Mouse (Mus musculus) spleen, adult 2 months (tissue): ENCODE data around the gene Eif3m. TPM values are rescaled to one million over a fixed set of nuclear protein-coding genes. Genes with fewer than 3 reads are reported as not detected.

Experiments
- DNase-seq, 2 experiments: peaks; one replicate each; pipeline versions ENCODE4 v3.0.0 to v3.0.0-alpha.2; 2012 to 2021; ENCODE audit warnings: low spot score in 2 of 2, low read depth in 1 of 2
- H3K27ac ChIP-seq: fragments of 200-500 bp; 2 replicates; pipeline ENCODE4 v1.5.1; 2012; ENCODE audit warnings: low read length, inconsistent platforms; ENCODE audit not compliant: insufficient read depth
- H3K27me3 ChIP-seq: fragments of 200-500 bp; 2 replicates; pipeline ENCODE4 v1.6.1; 2012; ENCODE audit warnings: mild to moderate bottlenecking, moderate library complexity, low read length, inconsistent platforms; ENCODE audit not compliant: control insufficient read depth, insufficient read depth
- H3K36me3 ChIP-seq: fragments of 200-500 bp; 2 replicates; pipeline ENCODE4 v1.6.1; 2012; ENCODE audit warnings: mild to moderate bottlenecking, low read length, inconsistent platforms; ENCODE audit not compliant: control insufficient read depth, insufficient read depth
- H3K4me1 ChIP-seq: fragments of 200-500 bp; 2 replicates; pipeline ENCODE4 v1.6.1; 2011; ENCODE audit warnings: inconsistent platforms; ENCODE audit not compliant: control insufficient read depth, insufficient read depth, insufficient read length
- H3K4me3 ChIP-seq: fragments of 200-500 bp; 2 replicates; pipeline ENCODE4 v1.5.1; 2011; ENCODE audit warnings: mild to moderate bottlenecking, inconsistent platforms; ENCODE audit not compliant: insufficient read depth, insufficient read length; ENCODE audit errors: extremely low read depth
- CTCF ChIP-seq: fragments of 200-500 bp; IDR thresholded peaks from 2 replicates; pipeline ENCODE4 v1.5.1; 2011; ENCODE audit warnings: mild to moderate bottlenecking, inconsistent platforms; ENCODE audit not compliant: insufficient read depth, insufficient read length, insufficient replicate concordance; ENCODE audit errors: extremely low read depth
- POLR2A ChIP-seq: fragments of 200-500 bp; IDR thresholded peaks from 2 replicates; pipeline ENCODE4 v1.6.1; 2011; ENCODE audit warnings: low read depth, low read length, inconsistent platforms
- WGBS: fragments of 180-500 bp; shearing (Covaris S2); methylation state at CpG from one replicate; pipeline ENCODE4 v1.1.7; 2018; 5-methylcytosine and 5-hydroxymethylcytosine counted together
- polyA plus RNA-seq: library from polyadenylated mRNA; depleted of rRNA; stranded (reverse); fragments of >200 nt; gene quantifications from 2 replicates; pipeline ENCODE4 v1.2.3, GENCODE M21; 2012; rRNA removed

The Eif3m gene
- polyA plus RNA-seq: 14.9 and 17.2 TPM in 2 replicates

- TF ChIP-seq CTCF (no peak), POLR2A (peak; percentile 44)
- under 1% methylated on average over 25 of the region's 25 CpGs for WGBS
- DNase-seq: peak; percentile 82 to 94
- Histone ChIP-seq H3K36me3 (peaks cover 12% of the 10 kb centered on the region), H3K27ac (peak within 1 kb of the TSS; percentile 80), H3K4me1 (peaks cover 2% of the 10 kb centered on the region), H3K4me3 (peak within 1 kb of the TSS; percentile 91), H3K27me3 (no peaks in the 10 kb centered on the region)
These were observed at the start of gene Eif3m for GRCm38 (mm10) chr2:105016967-105017287. TSS of gene Eif3m (minus strand) at chr2:105017080.

DNA sequence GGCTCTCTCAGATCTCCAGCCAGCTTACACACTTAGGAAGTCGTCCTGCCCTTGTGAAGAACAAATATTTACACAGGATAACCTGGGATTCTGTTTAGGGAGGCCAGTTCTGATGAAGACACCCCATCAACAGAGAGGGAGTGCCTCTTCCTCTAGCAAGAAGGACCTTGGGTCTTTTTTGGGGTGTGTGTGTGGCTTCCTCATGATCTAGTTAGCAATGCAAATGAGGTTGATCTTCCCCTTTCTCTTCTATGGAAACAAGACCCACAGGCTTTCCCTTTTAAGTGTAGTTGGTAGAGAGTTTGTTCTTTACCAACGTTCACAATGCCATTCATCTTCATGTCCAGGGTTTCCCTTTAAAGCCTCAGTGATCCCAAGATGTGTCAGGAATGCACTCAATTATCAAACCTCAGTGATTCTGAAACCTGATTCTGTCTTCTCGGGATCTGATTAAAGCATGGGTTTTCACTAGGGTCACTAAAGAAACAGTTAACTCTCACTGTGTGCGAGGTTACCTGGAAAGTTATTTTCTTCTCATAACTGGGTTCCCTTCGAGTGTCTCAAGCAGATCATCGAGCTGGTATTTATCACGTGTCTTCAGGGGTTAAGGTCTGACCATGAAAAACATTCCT lies 46.0 kb upstream of the Eif3m start:
- WGBS: 65% methylated on average over 7 of the region's 7 CpGs
- H3K27ac ChIP-seq: peak overlapping the region; percentile 6; the same call in 1 of the 2 replicates

GRCm38 (mm10) chr2:105058577-105059116 lies 41.8 kb upstream of the Eif3m start:
- TF ChIP-seq POLR2A (no peak), CTCF (no peak)
- Histone ChIP-seq H3K4me1 (no peaks in the 10 kb centered on the region; the same call in 1 of the 2 replicates), H3K27ac (no peak overlapping the region), H3K27me3 (no peaks in the 10 kb centered on the region), H3K4me3 (no peak overlapping the region), H3K36me3 (no peaks in the 10 kb centered on the region)
- 83% methylated on average over 7 of the region's 7 CpGs for WGBS
- no peak for DNase-seq

More for the DNA sequence above, 46.0 kb upstream of the Eif3m start:
- Histone ChIP-seq H3K36me3 (no peaks in the 10 kb centered on the region), H3K4me3 (no peak overlapping the region), H3K4me1 (no peaks in the 10 kb centered on the region; the same call in 1 of the 2 replicates), H3K27me3 (no peaks in the 10 kb centered on the region)
- TF ChIP-seq CTCF (no peak), POLR2A (no peak)
- DNase-seq: peak in 1 of 2 experiments; percentile 12

DNA sequence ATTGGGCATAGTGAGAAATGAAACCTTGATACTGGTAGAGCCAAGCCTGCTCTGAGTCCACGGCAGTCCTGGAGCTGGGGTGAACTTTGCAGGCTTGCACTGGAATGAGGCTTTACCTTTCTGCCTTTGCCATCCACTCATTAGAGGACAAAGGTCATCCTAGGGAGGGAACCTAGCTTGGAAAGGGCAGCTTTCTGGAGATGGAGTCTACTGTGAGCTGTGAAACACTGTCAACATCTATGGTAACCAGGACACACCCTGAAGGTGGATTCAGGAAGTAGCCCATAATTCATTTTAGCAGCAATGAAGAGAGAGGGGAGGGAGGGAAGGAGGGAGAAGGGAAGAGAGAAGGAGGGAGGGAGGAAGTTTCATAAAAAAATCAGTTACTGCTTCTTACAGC lies 38.6 kb upstream of the Eif3m start:
- 75% methylated on average over 1 of the region's 1 CpGs for WGBS
- no peaks in the 10 kb centered on the region; the same call in 1 of the 2 replicates for H3K27me3 ChIP-seq
- H3K4me1 ChIP-seq: no peaks in the 10 kb centered on the region
- no peak overlapping the region for H3K4me3 ChIP-seq
- no peak for DNase-seq
- TF ChIP-seq POLR2A: no peak
- no peak for TF ChIP-seq CTCF
- no peaks in the 10 kb centered on the region for H3K36me3 ChIP-seq
- no peak overlapping the region for H3K27ac ChIP-seq

DNA sequence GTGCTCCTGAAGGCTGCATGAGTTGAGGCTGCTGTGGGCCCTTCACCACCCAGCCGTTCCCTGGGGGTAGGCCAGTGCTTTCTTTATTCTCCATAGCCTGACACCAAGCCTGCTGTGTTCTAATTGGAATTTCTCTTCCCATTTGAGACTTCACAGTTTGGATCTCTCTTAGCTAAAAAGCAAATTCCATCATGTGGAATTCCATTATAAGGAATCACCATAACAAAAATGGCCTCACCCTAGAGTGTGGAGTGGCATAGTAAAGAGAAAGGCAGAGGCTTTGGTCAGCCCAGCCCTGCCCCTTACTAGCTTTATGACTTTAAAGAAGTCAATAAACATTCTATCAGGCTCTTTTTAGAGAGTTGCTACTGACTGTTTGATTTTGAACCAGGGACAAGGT lies 31.4 kb upstream of the Eif3m start:
- H3K4me1 ChIP-seq: no peaks in the 10 kb centered on the region
- no peak for DNase-seq
- H3K27ac ChIP-seq: no peak overlapping the region
- H3K36me3 ChIP-seq: no peaks in the 10 kb centered on the region
- 89% methylated on average over 1 of the region's 1 CpGs for WGBS
- H3K27me3 ChIP-seq: no peaks in the 10 kb centered on the region; the same call in 1 of the 2 replicates
- TF ChIP-seq CTCF (no peak), POLR2A (no peak)
- no peak overlapping the region for H3K4me3 ChIP-seq

DNA sequence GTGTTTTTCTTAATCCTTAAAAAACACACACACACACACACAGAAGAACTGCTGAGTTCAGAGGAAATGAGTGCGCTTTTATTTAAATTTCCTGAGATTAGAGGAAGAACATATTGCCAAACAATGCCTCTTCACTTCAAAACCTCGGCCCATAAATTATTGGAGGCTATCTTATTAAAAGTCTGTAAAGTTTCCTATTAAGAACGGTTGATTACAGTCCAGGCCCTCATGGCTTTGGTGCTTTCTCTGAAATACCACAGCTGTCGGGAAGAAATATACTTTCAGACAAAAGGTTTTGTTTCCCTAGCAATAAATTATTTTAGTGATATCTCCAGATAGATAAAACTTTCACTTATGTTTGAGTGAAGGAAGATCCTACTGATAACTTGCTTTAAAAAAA lies 26.3 kb upstream of the Eif3m start:
- H3K4me3 ChIP-seq: no peak overlapping the region
- no peaks in the 10 kb centered on the region for H3K36me3 ChIP-seq
- H3K27me3 ChIP-seq: no peaks in the 10 kb centered on the region
- WGBS: 26% methylated on average over 4 of the region's 4 CpGs
- no peaks in the 10 kb centered on the region; the same call in 1 of the 2 replicates for H3K4me1 ChIP-seq
- no peak for TF ChIP-seq CTCF
- TF ChIP-seq POLR2A: no peak
- no peak for DNase-seq
- H3K27ac ChIP-seq: no peak overlapping the region

DNA sequence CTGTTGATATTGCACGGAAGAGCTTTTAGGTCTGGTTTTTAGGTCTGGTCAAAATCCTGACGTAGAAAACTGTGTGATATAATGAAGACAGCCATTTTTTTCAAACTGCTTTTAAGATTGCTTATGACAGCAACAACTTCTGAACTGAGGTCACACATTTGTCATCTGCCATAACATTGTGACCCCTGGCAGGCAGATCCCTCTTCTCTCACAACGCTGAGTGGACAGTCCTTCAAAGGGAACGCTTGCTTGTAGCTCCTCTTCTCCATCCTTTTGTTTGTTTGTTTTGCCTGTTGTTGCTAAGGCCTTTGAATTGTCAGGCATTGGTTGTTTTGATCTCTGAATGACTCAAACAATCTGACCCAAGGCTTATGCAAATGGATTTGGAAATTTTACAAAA lies 24.0 kb upstream of the Eif3m start:
- 82% methylated on average over 4 of the region's 4 CpGs for WGBS
- no peaks in the 10 kb centered on the region for H3K27me3 ChIP-seq
- H3K36me3 ChIP-seq: no peaks in the 10 kb centered on the region
- no peaks in the 10 kb centered on the region; the same call in 1 of the 2 replicates for H3K4me1 ChIP-seq
- peak overlapping the region; percentile 29; the same call in 1 of the 2 replicates for H3K27ac ChIP-seq
- DNase-seq: no peak
- TF ChIP-seq CTCF: no peak
- no peak for TF ChIP-seq POLR2A
- no peak overlapping the region for H3K4me3 ChIP-seq
